Mouse (Mus musculus) cerebellum, postnatal 14 days (tissue): ENCODE data around the gene Htatsf1.
A peak's percentile ranks its signal among the peaks of the same experiment; 100 is the strongest.

Experiments
- DNase-seq, 2 experiments: peaks; one replicate each; pipeline ENCODE4 v3.0.0; 2021; ENCODE audit warnings: mixed read lengths in 2 of 2

The Htatsf1 gene

GRCm38 (mm10) chrX:57053174-57053992 lies at the start of gene Htatsf1:
TSS of gene Htatsf1 (plus strand) at chrX:57053583.
- DNase-seq, result peak; percentile 84 to 85

DNA sequence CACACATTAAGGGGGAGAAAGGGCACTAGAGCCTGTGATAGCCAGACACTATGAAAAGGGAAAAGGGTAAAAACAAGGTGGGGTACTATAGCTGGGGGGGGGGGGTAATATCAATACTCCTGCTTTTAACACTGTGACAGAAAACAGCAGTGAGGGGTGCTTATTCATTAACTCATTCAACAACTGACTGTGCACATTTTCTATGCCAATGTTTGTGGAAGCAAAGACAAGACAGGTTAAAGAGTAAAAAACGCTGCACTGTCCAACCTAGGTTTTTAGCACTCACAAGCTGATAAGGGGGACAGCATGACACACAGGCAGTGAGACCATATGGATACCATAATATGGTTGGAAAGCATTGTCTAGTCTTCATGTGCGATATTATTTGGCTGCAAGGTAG lies 40.5 kb upstream of the Htatsf1 start:
- DNase-seq, result no peak

DNA sequence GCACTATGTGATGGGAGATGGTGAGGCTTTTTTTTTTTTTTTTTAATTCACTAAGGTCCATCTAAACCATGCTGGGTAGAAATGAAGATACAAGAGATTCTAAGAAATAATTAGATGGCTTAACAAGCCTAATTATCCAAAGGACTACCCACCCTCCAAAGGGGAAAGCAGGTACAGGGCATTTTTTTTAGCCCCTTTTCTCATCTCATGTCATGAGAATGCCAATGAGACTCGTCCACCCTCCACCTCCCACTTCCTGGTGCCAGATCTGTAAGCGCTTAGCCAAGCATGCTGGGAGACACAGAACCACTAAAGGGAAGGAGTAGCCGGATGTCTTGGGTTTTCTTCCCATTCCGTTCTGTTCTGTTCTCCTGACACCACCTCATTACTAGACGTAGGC lies 10.6 kb upstream of the Htatsf1 start, which contains the start of gene Brs3:
TSS of gene Brs3 (plus strand) at position 301 of the 400 bp plus-strand sequence.
- DNase-seq, result no peak

- DNase-seq, result no peak
These were observed 9.5 kb upstream of the Htatsf1 start for GRCm38 (mm10) chrX:57043869-57044268.

DNA sequence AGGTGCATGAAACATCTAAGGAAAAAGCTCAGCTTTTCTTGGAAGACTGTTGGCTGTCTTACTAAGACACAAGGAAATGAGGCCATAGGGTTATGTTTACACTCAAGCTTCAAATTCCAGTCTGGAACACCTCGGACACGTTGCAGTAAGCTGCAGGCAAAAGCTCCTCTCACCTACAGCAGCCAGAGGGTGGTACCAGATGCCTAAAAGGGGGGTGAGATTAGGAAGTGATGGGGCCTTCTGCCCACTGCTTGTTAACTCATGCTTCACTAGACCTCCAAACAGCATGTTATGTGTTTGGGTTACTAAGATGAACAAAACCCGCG lies 572 bp upstream of the Htatsf1 start:
- no peak for DNase-seq

DNA sequence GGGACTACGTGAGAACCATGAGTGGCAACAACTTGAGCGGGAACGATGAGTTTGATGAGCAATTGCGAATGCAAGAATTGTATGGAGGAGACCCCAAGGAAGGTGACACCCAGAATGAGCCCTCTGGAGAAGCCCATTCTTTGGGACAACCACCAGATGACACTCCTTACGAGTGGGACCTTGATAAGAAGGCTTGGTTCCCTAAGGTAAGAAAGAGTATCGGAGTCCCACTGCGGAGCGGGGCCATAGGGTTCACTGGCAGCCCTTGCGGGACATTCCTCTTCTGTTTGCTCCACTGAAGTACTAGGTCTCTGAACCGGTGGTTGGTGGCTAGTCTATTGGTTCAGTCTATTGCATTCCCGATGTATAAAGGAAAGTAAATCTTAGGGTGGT lies 606 bp downstream of the Htatsf1 start:
- no peak for DNase-seq

DNA sequence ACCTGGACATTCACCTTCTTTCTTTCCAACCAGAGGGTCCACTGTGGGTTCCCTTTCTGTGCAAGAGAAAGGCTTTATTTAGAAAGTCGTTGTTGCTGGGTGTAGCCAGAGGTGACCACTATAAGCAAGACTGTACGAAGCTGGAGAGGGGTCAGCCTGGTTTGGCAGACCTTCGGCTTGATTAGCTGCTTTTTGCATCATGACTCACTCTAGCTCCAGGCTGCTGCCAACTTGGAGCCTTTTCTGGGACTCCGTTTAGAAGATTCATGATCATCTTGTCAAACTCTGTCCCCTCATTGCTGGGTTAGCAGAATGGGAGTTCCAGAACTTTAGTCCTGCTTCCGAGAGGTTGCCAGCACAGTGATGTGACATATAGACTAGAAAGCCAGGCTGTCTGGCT lies 28.1 kb downstream of the Htatsf1 start:
- DNase-seq, result no peak

DNA sequence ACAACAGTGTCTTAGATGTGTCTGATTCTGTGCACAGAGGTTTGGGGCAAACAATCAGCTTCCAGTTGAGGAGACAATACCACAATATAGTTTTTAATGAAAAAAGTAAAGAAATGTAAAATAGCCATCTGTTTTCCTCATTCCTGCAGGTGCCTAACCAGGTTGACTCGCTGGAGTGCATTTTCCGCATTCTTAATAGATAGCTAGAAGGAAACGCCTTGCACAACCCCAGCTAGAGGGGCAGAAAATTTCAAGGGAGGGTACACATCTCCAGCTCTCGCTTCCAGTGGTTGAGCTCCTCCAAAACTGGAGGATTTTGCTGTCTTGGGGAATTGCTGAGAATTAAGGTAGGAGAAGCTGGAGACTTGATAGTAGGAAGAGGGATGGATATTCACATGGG lies 34.4 kb downstream of the Htatsf1 start, which contains the start of gene Vgll1:
TSS of gene Vgll1 (plus strand) at position 301 of the 400 bp plus-strand sequence.
- no peak for DNase-seq

- no peak for DNase-seq
These were observed 50.0 kb downstream of the Htatsf1 start for GRCm38 (mm10) chrX:57103415-57103814.

DNA sequence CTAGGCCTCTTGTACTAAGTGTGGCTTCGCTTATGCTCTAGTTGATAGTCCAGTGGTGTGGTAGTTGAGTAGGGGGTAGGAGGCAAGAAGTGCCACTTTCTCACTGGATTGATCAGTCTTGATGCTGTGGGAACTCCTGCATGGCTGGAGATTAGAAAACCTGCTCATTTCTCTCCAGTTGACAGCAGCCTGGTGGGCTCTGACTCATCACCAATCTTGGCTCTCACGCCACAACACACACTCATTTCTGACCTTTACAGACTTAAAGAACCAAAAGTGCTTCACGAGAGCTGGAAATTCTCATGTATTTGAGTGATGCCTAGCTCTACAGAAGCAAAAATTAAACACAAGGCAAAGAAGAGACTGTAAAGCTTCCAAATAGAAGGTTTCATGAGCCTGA lies 53.6 kb downstream of the Htatsf1 start:
- no peak for DNase-seq
